Mouse (Mus musculus) neural tube, embryonic 10.5 days (tissue): ENCODE results near the gene Lrrc63.

Source experiments
- DNase-seq: peaks from one replicate; pipeline ENCODE4 v3.0.0-alpha.2; 2017; ENCODE audit warnings: low spot score; ENCODE audit errors: extremely low spot score

Lrrc63 gene

DNA sequence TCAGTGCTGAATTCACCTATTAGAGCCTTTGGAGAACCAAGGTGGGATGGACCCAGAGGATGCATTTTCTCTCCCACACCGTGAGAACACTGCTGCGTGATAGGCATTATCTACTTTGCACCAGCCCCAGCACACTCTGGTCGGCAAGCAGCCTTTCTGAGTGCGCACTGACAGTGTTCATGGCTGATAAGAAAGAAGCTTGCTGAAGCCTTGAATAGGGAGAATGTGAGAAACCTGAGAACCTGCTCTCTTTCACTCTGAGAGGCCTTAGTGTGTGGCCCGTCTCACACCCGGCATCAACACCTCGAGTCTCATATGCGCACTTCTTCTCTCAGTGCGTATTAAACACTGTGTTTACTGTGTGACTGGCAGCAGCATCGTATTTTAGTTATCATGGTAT, 7.8 kb upstream of the Lrrc63 start:
- DNase-seq = no peak

DNA sequence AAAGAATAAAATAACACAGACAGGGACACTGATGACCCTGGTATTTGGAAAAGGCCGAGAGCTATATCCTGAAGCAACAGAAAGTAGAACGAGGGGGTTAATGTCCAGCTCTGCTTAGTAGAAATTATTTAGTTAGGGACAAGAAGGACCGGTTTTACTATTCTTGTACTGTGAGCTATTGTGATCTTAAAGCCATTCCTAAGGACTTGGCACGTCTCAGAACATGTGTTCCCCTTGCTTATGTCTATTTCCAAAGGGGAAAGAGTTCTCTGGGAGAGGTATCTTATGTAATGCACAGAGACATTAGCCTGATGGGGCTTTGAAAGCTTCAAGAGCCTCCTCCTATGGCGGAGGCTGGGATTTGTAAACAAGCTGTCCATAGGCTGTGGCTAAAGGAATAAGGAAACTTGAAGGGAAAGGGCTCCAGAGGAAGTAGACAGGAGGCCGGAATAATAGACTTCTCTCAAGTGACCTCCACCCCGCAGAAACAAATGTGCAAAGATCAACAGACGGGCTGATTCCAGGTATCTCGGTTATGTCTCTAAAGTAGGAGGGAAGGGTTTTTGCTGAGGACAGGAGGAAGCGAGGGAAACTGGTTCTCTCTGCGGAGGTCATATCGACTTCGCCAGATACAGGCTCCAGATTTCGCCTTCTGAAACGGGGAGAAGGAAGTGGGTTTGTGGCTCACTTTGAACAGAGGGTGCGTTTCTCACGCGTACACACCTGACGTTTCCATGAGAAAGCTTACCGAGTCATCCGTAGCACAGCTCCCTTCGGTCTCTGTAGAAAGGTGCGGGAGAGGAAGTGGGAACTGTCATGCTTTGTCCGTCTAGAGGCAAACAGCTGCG, 5.7 kb upstream of the Lrrc63 start:
- DNase-seq = no peak

DNA sequence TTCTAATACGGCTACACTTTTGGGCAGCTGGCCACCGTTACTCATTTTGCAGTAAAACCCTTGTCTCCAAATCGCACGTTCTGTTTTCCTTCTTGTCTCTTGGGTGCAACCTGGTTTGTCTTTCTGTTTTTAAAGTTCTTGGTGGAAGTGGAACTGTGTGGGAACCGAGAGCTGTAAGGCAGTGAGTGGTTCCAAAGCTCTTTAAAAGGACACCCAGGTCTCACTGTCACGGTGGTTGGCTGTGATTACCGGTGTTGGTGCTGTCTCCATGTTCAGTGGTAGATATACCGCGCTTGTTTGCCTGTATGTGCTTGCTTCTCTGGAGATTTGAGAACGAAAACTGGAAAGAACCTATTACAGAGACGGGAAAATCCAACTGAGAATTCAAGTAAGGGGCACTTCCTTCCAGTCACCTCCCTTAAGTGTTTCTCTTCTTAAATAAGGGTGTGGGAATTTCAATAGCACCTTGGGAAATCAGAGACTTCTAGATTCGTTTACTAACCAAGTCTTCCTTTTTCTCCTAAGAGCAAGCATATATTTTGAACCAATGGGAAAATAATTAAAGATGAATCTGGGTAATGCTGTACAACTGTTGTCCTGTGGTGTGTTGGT, 749 bp upstream of the Lrrc63 start:
- DNase-seq = no peak

DNA sequence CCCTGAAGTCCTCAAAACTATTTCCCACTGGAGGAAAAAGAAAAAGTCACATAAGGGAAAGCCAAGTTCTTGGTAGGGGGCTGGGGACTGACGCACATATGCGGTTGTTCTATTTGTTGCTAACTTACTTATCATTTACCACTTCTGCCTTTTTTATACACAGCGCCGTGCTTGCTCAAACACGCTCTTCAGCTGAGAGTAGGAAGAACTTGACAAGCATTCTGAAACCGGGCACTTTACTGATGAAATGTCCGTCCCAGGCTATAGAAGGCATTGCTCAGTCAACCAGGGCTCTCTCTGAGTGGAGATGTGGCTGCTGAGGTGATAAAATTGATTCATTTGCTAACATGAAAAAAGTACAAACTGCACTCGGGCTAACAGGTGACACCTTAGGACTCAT, 9.0 kb downstream of the Lrrc63 start:
- DNase-seq = no peak

DNA sequence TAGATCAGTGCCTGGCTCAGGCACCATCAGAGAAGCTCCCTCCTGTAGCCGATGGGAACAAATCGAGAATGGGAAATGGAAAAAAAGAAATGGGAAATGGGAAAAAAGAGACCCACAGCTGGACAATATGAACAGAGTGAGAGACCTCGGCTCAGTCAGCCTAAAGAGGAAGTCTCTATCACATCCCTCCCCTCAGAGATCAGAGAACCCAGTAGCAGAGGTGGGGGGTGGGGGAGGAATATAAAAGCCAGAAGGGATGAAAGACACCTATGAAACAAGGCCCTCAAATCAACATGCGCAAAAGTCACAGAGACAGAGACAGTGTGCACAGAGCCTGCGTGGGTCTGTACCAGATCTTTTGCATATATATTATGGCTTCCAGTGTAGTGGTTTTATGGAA, 27.7 kb downstream of the Lrrc63 start:
- DNase-seq = no peak

DNA sequence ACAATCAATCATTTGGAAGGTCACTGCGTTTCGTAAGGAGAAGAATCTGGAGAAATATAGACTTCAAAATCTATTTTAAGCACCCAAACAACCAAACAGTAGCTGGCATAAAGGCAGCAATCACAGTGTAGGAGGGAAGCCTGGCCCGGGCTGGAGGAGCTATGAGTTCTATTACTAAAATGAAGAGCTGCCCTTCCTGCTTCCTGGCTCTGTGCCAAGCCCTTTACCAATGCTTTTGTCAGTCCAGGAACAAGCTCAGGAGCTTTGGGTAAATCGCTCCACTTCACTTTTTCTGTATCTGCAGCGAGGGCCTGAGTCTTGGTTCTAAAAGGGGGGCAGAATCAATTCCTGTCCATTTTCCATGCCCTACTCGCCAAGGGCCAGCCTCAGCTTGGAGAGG, 52.7 kb downstream of the Lrrc63 start:
- DNase-seq = peak; percentile 8

DNA sequence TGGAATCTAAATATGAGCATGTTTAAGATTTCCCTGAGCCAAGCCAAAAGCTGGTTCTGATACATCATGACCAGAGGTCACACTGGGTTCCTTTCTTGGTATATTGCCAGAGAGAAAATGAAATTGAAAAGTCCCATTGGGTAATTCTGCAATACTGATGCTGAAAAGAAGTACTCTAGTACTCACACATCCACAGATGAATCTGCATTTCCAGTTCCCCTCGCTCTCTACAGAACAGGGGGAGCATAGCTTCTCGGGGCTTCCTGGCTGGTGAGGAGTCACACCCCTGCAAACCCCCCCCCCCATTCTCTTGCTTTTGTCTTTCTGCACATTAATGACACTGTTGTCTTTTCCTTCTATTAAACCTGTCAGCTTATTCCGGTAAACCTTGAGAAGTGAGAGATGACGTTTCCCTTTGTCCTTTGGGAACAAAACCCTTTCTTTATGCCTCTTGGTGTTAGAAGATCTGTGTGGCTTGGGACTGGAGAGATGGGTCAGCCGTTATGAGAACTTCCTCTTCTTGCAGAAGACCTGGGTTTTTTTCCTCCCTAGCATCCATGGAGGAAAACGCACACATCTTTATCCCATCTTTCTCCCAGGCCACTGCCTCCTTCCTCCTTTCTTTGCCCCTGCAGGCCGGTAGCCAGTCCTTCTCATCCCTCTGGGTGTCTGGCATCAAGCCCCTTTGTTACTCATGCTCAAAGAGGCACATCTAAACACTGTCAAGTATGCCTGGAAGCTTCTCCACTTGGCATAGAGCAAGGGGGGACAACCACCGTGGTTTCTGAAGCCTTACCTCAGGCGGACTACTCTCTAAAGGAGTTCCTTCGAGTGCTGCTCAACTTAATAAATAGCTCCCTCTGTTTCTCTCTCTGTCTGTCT, 55.1 kb downstream of the Lrrc63 start:
- peak; percentile 8 for DNase-seq

DNA sequence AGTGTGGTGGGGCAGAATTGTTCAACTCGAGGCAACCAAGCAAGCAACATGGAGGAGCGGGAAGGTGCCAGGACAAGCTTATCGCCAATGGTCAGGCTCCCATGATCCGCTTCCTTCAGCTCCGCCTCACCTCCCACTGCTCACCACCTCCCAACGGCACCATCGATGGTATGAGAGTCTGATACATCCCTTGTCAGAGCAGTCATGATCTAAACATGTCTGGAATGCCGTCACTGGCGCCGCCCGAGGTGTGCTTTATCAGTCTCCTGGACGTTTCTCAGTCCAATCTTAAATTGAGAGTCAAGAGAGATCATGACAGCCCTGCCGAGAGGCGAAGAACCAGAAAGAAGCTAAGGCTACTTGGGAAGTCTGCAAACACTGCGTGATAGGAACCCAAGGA, 59.6 kb downstream of the Lrrc63 start:
- DNase-seq = no peak

DNA sequence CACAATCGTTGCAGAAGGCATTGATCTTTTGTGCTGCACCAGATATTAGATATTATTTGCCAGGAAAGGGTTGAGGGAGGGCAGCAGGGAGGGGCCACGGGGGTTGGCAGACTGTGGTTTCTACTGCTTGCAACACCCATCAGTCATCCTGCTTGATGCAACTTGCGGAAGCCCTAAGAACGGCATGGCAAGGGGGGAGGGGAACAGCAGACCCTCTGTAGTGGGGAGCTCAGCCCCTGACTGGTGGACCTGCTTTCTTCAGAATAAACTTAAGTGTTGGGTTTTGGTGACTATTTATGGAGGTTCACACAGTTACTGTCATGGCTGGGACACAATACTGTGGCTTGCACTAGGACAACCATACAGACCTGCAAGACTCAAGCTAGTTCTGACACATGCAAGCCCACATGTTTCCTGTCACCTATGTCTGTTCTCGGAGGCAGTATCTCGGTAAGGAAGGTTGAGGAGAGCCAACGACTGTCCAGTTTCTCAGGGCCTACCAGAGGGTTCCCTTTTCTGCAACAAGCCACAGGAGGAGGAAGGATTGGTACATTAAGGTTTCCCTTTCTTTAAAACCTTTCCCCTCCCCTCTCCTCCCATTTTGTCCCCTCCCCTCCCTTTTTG, 61.2 kb downstream of the Lrrc63 start:
- DNase-seq = no peak

DNA sequence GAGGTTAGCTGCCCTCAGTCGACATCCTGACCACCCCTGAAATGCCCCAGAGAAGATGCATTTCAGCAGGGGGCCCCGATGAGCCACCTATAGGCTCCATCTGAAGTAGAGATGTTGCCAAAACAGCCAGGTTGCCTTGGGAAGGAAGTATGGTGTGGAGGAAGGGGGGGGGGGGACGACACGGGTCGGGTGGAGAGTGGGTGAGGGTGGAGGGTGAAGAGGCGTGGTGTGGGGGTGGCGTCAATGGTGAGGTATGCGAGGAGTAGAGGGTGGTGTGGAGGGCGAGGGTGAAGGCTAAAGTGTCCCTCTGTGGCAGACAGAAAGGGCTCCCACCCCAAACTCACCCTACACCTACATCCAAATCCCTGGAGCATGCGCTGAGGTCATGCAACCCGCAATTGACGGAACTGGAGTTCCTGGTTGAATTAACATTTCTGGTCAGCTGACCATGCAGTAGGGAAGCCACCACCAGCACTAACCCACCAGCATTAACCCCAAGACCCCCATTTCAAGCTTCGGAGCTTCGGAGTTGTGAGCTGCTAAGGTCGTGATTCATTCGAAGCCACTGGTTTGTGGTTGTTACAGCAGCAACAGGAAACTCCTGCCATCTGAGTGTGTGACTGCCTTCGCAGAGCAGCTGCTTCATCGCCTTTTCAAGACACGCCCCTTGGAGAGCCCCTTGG, 62.1 kb downstream of the Lrrc63 start:
- no peak for DNase-seq

DNA sequence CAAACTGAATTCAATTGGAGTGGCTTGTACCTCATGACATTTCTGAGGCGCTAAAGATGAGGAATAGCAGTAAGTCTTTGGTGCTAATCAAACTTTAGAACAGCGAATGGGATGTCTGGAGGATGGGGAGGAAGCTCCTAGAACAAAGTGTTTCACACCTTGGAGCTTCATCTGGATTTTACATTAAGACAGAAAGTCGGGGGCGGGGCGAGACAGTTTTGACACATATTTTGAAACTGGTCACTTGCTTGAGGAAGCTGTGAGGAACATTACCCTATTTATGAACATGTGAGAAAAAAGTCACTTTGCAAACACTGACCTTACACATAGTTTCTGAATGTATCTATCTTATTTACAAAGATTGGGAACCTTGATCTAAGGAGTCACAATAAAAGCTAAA, 65.5 kb downstream of the Lrrc63 start:
- DNase-seq = no peak

DNA sequence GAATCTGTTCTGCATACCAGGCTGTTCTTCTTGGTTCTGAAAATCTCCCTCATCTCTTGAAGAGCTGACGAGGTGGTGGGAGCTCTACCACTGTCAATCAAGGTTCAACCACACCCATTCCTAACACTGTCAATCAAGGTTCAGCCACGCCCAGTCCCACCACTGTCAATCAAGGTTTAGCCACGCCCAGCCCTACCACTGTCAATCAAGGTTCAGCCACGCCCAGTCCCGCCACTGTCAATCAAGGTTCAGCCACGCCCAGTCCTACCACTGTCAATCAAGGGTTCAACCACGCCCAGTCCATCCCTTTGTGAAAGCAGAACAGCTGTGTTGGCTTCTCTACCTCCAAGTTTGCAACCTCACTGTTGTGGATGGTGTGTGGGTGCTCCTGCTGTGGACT, 66.2 kb downstream of the Lrrc63 start:
- DNase-seq = no peak

DNA sequence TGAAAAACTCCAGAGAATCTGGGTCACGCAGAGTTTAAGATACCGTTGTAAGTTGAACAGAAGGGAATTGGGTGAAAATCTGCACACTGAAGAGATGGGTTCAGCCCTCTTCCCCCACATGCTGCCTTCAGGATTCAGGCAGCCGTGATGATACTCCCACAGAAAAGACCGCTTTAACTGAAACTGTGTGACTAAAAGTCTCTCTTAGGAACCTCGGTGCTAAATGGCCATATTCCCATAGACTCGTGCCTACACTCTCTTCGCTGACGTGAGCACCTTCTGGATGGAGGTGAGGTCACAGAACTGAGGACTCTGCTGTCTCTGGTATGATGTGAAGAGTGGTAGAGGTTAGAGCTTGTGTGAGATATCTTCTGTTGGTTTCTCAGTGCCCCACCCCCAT, 66.7 kb downstream of the Lrrc63 start:
- no peak for DNase-seq

DNA sequence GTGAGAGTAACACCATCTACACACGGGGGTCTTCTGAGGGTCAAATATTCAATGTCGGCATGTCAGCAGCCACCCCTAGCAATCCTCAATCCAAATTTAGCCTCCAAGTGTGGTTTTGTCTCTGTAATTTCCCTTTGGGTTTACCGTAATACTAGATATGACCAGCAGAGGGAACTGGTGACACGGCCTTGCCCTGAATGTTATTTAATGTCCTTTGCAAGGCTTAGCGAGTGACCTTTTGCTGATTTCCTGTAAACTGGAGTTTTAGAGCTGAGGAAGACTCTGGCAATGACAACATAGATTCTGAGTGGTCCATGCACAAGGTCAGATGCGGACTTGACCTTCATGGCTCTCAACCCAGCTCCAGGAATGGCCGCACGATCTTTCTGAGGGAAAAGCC, 70.1 kb downstream of the Lrrc63 start:
- DNase-seq = peak; percentile 31

DNA sequence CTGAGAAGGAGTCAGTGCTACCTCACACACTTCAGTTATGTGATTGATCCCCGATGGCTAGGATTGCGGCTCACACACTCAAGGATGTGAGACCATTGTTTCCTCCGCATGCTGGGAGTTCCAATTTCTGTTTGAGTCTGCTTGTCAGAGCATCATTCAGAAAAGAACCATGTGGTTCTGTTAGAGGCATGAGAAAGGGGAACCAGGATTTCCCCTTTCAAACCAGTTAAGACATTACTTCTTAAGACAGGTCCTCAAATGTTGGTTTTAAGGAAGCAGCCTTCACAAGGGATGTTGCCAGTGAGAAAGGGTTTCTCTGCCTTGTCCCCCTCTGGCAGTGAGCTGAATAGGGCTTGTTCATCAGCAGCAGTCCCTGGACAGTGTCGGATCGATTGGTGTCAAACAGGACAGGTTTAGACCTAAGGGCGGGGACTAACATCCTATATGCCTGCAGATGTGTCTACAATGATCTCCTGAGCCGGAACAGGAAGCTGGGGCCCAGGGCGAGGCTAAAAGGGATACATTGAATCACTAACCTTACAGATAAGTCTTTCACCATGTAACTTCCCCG, 73.7 kb downstream of the Lrrc63 start:
- no peak for DNase-seq

DNA sequence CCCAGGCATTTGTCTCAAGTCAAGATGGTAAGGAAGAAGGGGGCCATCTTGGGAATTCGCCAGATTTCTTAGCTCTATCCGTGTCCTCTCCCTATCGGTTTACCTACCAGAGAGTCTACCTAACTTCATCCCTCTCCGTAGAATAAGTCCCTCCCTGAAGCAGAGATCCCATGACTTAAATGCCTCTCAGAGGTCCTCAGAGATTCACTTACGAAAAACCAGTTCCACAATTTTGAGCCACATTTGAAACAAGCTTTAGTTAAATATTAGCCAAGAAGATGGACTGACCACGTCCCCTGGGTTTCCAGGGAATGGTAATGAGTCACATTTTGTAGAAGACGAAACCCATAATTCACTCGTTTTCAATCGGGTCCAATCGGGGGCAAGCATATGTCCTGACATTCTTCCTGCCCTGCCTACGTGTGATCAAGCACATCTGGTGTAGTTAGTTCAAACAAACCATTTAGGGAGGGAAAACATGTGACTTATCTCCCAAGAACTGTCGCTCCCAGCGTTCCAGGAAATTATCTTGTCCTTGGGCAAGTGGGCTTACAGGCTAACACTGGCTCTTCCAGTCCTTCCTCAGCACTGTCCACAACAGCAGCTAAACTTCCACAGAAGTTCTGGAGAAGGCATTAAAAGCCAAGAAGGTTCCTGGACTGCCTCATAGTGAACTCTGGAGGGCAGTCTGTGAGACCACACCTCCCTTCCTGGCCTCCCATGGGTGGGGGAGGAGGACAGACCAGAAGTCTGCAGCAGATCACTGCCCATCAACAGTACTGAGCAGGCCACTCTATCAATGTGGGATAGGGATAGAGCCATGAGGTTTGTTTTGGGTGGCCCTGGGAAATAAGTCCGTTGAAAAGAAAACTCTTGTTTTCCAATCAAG, 76.0 kb downstream of the Lrrc63 start:
- DNase-seq = no peak

DNA sequence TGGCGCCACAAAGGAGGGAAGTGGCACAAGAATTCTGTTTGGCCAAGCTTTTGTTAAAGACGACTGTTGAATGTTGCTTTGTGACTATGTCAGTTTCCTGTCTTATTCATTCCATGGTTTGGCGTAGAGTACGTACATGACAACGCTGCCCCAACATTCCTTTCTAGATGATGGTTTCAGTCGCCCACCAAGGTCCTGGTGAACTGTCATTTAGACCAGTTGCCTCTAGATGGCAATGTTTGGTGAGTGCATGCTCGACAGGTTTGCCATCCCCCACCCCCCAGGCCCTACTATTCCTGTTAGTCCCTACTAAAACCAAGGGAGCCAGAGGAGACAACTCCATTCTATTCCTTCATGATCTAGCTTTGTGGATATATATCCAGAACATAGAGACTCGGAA, 78.2 kb downstream of the Lrrc63 start:
- DNase-seq = no peak

DNA sequence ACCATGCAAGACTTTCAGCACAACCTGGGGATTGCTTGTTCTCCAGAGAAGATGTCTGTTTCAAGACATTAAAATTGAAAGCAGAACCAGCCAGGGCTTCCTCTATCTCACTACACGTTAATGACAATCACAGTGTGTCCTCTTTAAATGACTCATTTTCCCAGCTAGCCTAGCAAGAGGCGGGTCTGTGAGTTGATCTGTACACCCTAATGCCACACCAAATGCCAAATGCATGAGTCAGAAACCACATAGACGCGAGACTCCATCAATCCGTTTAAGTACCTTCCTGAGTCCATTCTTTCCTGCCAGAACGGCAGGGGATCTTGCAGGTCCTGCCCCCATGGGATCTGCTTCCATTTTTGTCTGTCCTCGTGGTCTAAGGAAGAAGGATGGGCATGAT, 85.5 kb downstream of the Lrrc63 start:
- DNase-seq = no peak

DNA sequence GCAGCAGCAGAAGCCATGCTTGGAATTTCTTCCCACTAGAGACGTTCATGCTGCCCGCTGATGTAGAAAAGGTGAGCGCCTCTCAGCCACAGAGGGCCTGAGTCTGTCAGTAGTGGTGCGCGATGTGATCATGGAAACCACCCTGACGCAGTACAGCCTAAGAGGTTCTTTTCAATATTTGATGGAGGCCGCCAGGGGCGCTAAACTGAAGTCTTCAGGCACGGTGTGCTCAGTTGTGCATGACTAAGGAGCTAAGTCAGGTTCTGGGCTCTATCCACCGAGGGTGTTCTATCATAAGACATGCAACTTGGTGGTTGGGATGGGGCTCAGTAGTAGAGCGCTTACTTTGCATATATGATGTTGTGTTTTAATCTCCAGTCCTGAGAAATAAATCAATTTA, 95.2 kb downstream of the Lrrc63 start:
- no peak for DNase-seq
